In the genomic region with DNA sequence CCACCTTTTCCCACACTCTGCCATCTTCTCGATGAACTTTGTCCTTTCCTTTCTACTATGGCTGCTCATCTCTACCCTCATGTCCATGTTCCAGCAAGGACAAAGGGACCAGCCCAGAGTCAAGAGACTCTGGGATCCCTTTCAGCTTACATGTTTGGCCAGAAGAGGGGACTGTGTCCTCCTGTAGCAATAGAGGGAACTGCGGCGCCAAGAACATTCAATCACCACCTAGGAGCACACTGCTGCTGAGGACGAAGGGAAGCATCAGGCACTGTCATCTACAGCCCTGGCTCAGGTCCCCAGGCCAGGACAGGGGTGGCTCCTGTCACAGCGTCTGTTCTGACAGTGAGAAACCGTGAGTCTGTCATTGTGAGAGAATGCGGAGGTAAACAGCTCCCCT, we compare ENCODE assay signal across 18 mouse cellular contexts.
"Had no signal": no experiment of that assay in that cellular context is flagged by ENCODE, and none has a peak within 500 bp of the region (broad histone marks: within the 10 kb centered on the region; RNA-seq: fewer than 3 reads in every experiment).

No protein-coding gene starts in this region.

- H3K4me1 ChIP-seq: midbrain, embryonic 10.5 days; midbrain, embryonic 12.5 days had no signal

- H3K4me3 ChIP-seq: midbrain, embryonic 10.5 days; midbrain, embryonic 12.5 days; myocyte; neural tube, embryonic 13.5 days; neural tube, embryonic 15.5 days had no signal

- H3K27ac ChIP-seq: midbrain, embryonic 10.5 days; midbrain, embryonic 12.5 days; neural tube, embryonic 13.5 days; neural tube, embryonic 15.5 days had no signal

- DNase-seq: lung, adult 18-20 months; lung, embryonic 14.5 days; lung, postnatal 10 days; lung, postnatal 4 days; midbrain, embryonic 14.5 days; retina, postnatal 1 day; right cerebral cortex, adult 18-20 months; right cerebral cortex, postnatal 25 days; right cerebral cortex, postnatal 4 days; spleen, adult 18-20 months; thymus, adult 18-20 months; thymus, postnatal 14 days; thymus, postnatal 36 days had no signal

- H3K36me3 ChIP-seq: midbrain, embryonic 10.5 days; midbrain, embryonic 12.5 days; neural tube, embryonic 13.5 days; neural tube, embryonic 15.5 days had no signal

- H3K27me3 ChIP-seq: midbrain, embryonic 12.5 days; neural tube, embryonic 13.5 days; neural tube, embryonic 15.5 days had no signal
